9 mouse cellular contexts compared by ENCODE assay signal in the genomic region with DNA sequence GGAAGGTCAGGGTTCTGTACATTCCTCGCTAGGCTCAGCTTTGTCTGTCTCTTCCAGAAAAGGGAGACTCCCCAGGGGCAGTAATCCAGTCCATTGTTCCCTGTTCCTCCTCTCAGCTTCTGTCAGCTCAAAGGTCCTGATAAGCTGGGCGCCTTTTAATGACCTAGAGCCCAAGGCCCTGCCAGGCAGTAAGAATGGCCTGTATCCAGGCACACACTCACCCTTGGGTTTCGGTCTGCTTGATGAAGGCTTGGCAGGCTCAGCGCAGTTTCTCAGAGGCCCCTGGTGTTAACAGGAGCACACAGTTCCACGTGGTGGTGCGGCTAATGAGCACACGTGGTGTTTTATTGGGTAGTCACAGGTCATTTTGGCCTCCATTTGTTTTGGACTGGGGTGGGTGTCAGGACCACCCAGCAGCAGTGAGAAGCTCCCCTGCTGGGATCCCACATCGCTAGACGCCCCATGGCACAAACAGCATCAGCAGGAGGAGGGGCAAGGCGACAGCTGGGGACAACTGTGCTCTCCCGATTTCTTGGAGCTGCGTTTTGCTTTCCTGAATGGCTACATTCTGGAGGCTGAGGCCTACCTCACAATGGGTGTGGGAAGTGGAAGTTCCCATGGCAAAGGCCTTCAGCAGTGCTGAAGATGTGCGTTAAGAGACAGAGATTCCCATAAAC.
DNase-seq lines count a peak whose midpoint lies in the region; ATAC-seq and TF ChIP-seq lines count a peak whose summit lies in the region.
"Had no signal": no experiment of that assay in that cellular context is flagged by ENCODE, and none has a peak within 500 bp of the region (broad histone marks: within the 10 kb centered on the region; RNA-seq: fewer than 3 reads in every experiment).

No protein-coding gene starts in this region.

- peak; percentile 73 for DNase-seq in forebrain, embryonic 14.5 days (ENCODE audit: low spot score)
- DNase-seq in ovary, postnatal 36 days (ENCODE audit: low spot score): peak; percentile 47
- no peak for DNase-seq in ovary, postnatal 14 days (ENCODE audit: low spot score)
- peak; percentile 32 to 34 for DNase-seq in heart, postnatal 36 days
- peak; percentile 62 for DNase-seq in testis, postnatal 14 days (ENCODE audit: low spot score)
- DNase-seq in kidney, adult 2 months: no peak

- TF ChIP-seq POLR2A in kidney, adult 2 months (IDR thresholded peaks at IDR 0.05; ENCODE audit: low read depth, low read length): no peak

- no peak overlapping the region for H3K27ac ChIP-seq in forebrain, embryonic 14.5 days (ENCODE audit: low read depth, low read length)
- H3K27ac ChIP-seq in forebrain, embryonic 12.5 days: no peak overlapping the region
- H3K27ac ChIP-seq in kidney, adult 2 months (ENCODE audit: insufficient read depth, low read depth, low read length): no peak overlapping the region
- H3K27ac ChIP-seq: neural tube, embryonic 12.5 days had no signal

- 20% methylated on average over 13 of the region's 13 CpGs for WGBS in forebrain, embryonic 14.5 days
- 33% methylated on average over 13 of the region's 13 CpGs for WGBS in forebrain, embryonic 12.5 days
- 77% methylated on average over 13 of the region's 13 CpGs for WGBS in kidney, adult 2 months

- H3K9me3 ChIP-seq in forebrain, embryonic 14.5 days (replicated peaks; ENCODE audit: control insufficient read depth, low read length): no peaks in the 10 kb centered on the region
- H3K9me3 ChIP-seq in forebrain, embryonic 12.5 days: no peaks in the 10 kb centered on the region
- H3K9me3 ChIP-seq: neural tube, embryonic 12.5 days had no signal

- no peak for TF ChIP-seq CTCF in kidney, adult 2 months (conservative IDR thresholded peaks at IDR 0.05; ENCODE audit: insufficient read depth, insufficient read length, low read depth, low read length)

- H3K4me1 ChIP-seq in forebrain, embryonic 14.5 days (ENCODE audit: control insufficient read depth, insufficient read depth, low read length): peaks cover 15% of the 10 kb centered on the region
- peaks cover 37% of the 10 kb centered on the region for H3K4me1 ChIP-seq in forebrain, embryonic 12.5 days
- 0 out of 2 replicates have a peak, but pooled peaks cover 3% of the 10 kb centered on the region for H3K4me1 ChIP-seq in kidney, adult 2 months (ENCODE audit: control insufficient read depth, insufficient read depth, low read length)

- H3K9ac ChIP-seq in forebrain, embryonic 14.5 days (ENCODE audit: low read length): no peak overlapping the region
- no peak overlapping the region for H3K9ac ChIP-seq in forebrain, embryonic 12.5 days
- H3K9ac ChIP-seq: neural tube, embryonic 12.5 days had no signal

- no peak overlapping the region for H3K4me2 ChIP-seq in forebrain, embryonic 14.5 days (ENCODE audit: low read length)
- H3K4me2 ChIP-seq in forebrain, embryonic 12.5 days: no peak overlapping the region
- H3K4me2 ChIP-seq: neural tube, embryonic 12.5 days had no signal

- peak; percentile 82 for ATAC-seq in forebrain, embryonic 14.5 days
- no peak for ATAC-seq in forebrain, embryonic 12.5 days (ENCODE audit: low FRiP score)
- ATAC-seq in cerebellum, adult (ENCODE audit: insufficient number of reproducible peaks, low FRiP score, low TSS enrichment): no peak

- H3K27me3 ChIP-seq in forebrain, embryonic 14.5 days (replicated peaks; ENCODE audit: control insufficient read depth, insufficient read depth, low read length): no peaks in the 10 kb centered on the region
- H3K27me3 ChIP-seq in forebrain, embryonic 12.5 days: no peaks in the 10 kb centered on the region
- no peaks in the 10 kb centered on the region for H3K27me3 ChIP-seq in kidney, adult 2 months (replicated peaks; ENCODE audit: control insufficient read depth, insufficient read depth, low read length)
- H3K27me3 ChIP-seq: neural tube, embryonic 12.5 days had no signal

- no peak overlapping the region for H3K4me3 ChIP-seq in forebrain, embryonic 14.5 days (ENCODE audit: low read depth, low read length)
- no peak overlapping the region for H3K4me3 ChIP-seq in forebrain, embryonic 12.5 days (replicated peaks)
- H3K4me3 ChIP-seq in kidney, adult 2 months (ENCODE audit: insufficient read depth, low read depth, low read length): no peak overlapping the region
- H3K4me3 ChIP-seq: neural tube, embryonic 12.5 days had no signal

- no peaks in the 10 kb centered on the region for H3K36me3 ChIP-seq in forebrain, embryonic 14.5 days (ENCODE audit: control insufficient read depth, insufficient read depth, low read length)
- H3K36me3 ChIP-seq in forebrain, embryonic 12.5 days (replicated peaks): no peaks in the 10 kb centered on the region
- H3K36me3 ChIP-seq in kidney, adult 2 months (ENCODE audit: control insufficient read depth, insufficient read depth, low read length): no peaks in the 10 kb centered on the region
- H3K36me3 ChIP-seq: neural tube, embryonic 12.5 days had no signal

- intact Hi-C loops in heart, postnatal 36 days (cut with DNase I): loop anchor here (1.0 to 5.0 kb wide), 2 partner anchors 12 to 64 kb away; a partner anchor contains a TSS

Comparison
In these comparisons a context has a peak if more than half of its experiments do, and no peak if none do; other contexts are left out.
1. DNase-seq: peak in forebrain, embryonic 14.5 days (single experiment), ovary, postnatal 36 days (single experiment), heart, postnatal 36 days (2 of 2) and testis, postnatal 14 days (single experiment); none in ovary, postnatal 14 days (single experiment) and kidney, adult 2 months (single experiment).